Mouse (Mus musculus): ENCODE results near the gene Arl15. TPM values are rescaled to one million over a fixed set of nuclear protein-coding genes. Genes with fewer than 3 reads are reported as not detected.

Arl15 gene
- polyA plus RNA-seq, 1 experiment from 2014 or later = 10.6 TPM

GRCm38 (mm10) chr13:113816421-113816810, 22.1 kb downstream of the Arl15 start:
- H3K27ac ChIP-seq (ENCODE audit: low read length) = no peak overlapping the region
- H3K27me3 ChIP-seq (ENCODE audit: control insufficient read depth, insufficient read depth, low read depth, low read length) = no peaks in the 10 kb centered on the region
- H3K9ac ChIP-seq (ENCODE audit: low read length) = no peak overlapping the region
- no peaks in the 10 kb centered on the region for H3K36me3 ChIP-seq (ENCODE audit: control insufficient read depth, insufficient read depth, low read length)
- WGBS = 70% methylated on average over 6 of the region's 6 CpGs
- no peaks in the 10 kb centered on the region for H3K9me3 ChIP-seq (ENCODE audit: control insufficient read depth, low read length)
- H3K4me1 ChIP-seq (replicated peaks; ENCODE audit: control insufficient read depth, insufficient read depth, low read length) = peaks cover 10% of the 10 kb centered on the region; the same call in 1 of the 2 replicates
- ATAC-seq (ENCODE audit: low read depth) = no peak
- no peak overlapping the region for H3K4me3 ChIP-seq (ENCODE audit: low read length)
- no peak overlapping the region for H3K4me2 ChIP-seq (ENCODE audit: low read depth, low read length)

GRCm38 (mm10) chr13:113819006-113819405, 24.7 kb downstream of the Arl15 start:
- WGBS = 87% methylated on average over 7 of the region's 7 CpGs
- ATAC-seq (ENCODE audit: low read depth) = no peak
- H3K9ac ChIP-seq (ENCODE audit: low read length) = no peak overlapping the region

GRCm38 (mm10) chr13:113820176-113820575, 25.9 kb downstream of the Arl15 start:
- Histone ChIP-seq H3K9me3 (ENCODE audit: control insufficient read depth, low read length) (no peaks in the 10 kb centered on the region), H3K9ac (ENCODE audit: low read length) (no peak overlapping the region), H3K4me2 (ENCODE audit: low read depth, low read length) (no peak overlapping the region), H3K4me3 (ENCODE audit: low read length) (no peak overlapping the region), H3K36me3 (ENCODE audit: control insufficient read depth, insufficient read depth, low read length) (0 out of 2 replicates have a peak, but pooled peaks cover 2% of the 10 kb centered on the region), H3K4me1 (replicated peaks; ENCODE audit: control insufficient read depth, insufficient read depth, low read length) (peaks cover 4% of the 10 kb centered on the region; the same call in 1 of the 2 replicates), H3K27me3 (ENCODE audit: control insufficient read depth, insufficient read depth, low read depth, low read length) (no peaks in the 10 kb centered on the region), H3K27ac (ENCODE audit: low read length) (no peak overlapping the region)
- WGBS = 88% methylated on average over 3 of the region's 3 CpGs
- ATAC-seq (ENCODE audit: low read depth) = no peak

More at GRCm38 (mm10) chr13:113819006-113819405, 24.7 kb downstream of the Arl15 start:
- Histone ChIP-seq H3K27me3 (ENCODE audit: control insufficient read depth, insufficient read depth, low read depth, low read length) (no peaks in the 10 kb centered on the region), H3K4me2 (ENCODE audit: low read depth, low read length) (no peak overlapping the region), H3K9me3 (ENCODE audit: control insufficient read depth, low read length) (no peaks in the 10 kb centered on the region), H3K4me3 (ENCODE audit: low read length) (no peak overlapping the region), H3K4me1 (replicated peaks; ENCODE audit: control insufficient read depth, insufficient read depth, low read length) (peaks cover 4% of the 10 kb centered on the region; the same call in 1 of the 2 replicates), H3K27ac (ENCODE audit: low read length) (no peak overlapping the region), H3K36me3 (ENCODE audit: control insufficient read depth, insufficient read depth, low read length) (0 out of 2 replicates have a peak, but pooled peaks cover 2% of the 10 kb centered on the region)

- Histone ChIP-seq H3K36me3 (ENCODE audit: control insufficient read depth, insufficient read depth, low read length) (0 out of 2 replicates have a peak, but pooled peaks cover 2% of the 10 kb centered on the region), H3K9ac (ENCODE audit: low read length) (no peak overlapping the region), H3K27me3 (ENCODE audit: control insufficient read depth, insufficient read depth, low read depth, low read length) (no peaks in the 10 kb centered on the region), H3K4me3 (ENCODE audit: low read length) (no peak overlapping the region), H3K27ac (ENCODE audit: low read length) (no peak overlapping the region), H3K4me2 (ENCODE audit: low read depth, low read length) (no peak overlapping the region), H3K4me1 (replicated peaks; ENCODE audit: control insufficient read depth, insufficient read depth, low read length) (no peaks in the 10 kb centered on the region; the same call in 1 of the 2 replicates), H3K9me3 (ENCODE audit: control insufficient read depth, low read length) (no peaks in the 10 kb centered on the region)
- 90% methylated on average over 12 of the region's 12 CpGs for WGBS
- no peak for ATAC-seq (ENCODE audit: low read depth)
These were observed 27.6 kb downstream of the Arl15 start for GRCm38 (mm10) chr13:113821891-113822290.

GRCm38 (mm10) chr13:113824027-113824426, 29.7 kb downstream of the Arl15 start:
- Histone ChIP-seq H3K4me2 (ENCODE audit: low read depth, low read length) (no peak overlapping the region), H3K36me3 (ENCODE audit: control insufficient read depth, insufficient read depth, low read length) (0 out of 2 replicates have a peak, but pooled peaks cover 2% of the 10 kb centered on the region), H3K27ac (ENCODE audit: low read length) (no peak overlapping the region), H3K27me3 (ENCODE audit: control insufficient read depth, insufficient read depth, low read depth, low read length) (no peaks in the 10 kb centered on the region), H3K9ac (ENCODE audit: low read length) (no peak overlapping the region), H3K9me3 (ENCODE audit: control insufficient read depth, low read length) (no peaks in the 10 kb centered on the region), H3K4me3 (ENCODE audit: low read length) (no peak overlapping the region), H3K4me1 (replicated peaks; ENCODE audit: control insufficient read depth, insufficient read depth, low read length) (no peaks in the 10 kb centered on the region; the same call in 1 of the 2 replicates)
- WGBS = 70% methylated on average over 3 of the region's 3 CpGs
- no peak for ATAC-seq (ENCODE audit: low read depth)

GRCm38 (mm10) chr13:113828633-113829032, 34.3 kb downstream of the Arl15 start:
- no peaks in the 10 kb centered on the region for H3K27me3 ChIP-seq (ENCODE audit: control insufficient read depth, insufficient read depth, low read depth, low read length)
- no peak overlapping the region for H3K9ac ChIP-seq (ENCODE audit: low read length)
- 93% methylated on average over 3 of the region's 3 CpGs for WGBS
- no peak for ATAC-seq (ENCODE audit: low read depth)
- no peak overlapping the region for H3K4me2 ChIP-seq (ENCODE audit: low read depth, low read length)
- no peaks in the 10 kb centered on the region; the same call in 1 of the 2 replicates for H3K4me1 ChIP-seq (replicated peaks; ENCODE audit: control insufficient read depth, insufficient read depth, low read length)
- H3K27ac ChIP-seq (ENCODE audit: low read length) = no peak overlapping the region
- no peaks in the 10 kb centered on the region for H3K9me3 ChIP-seq (ENCODE audit: control insufficient read depth, low read length)
- no peak overlapping the region for H3K4me3 ChIP-seq (ENCODE audit: low read length)
- no peaks in the 10 kb centered on the region for H3K36me3 ChIP-seq (ENCODE audit: control insufficient read depth, insufficient read depth, low read length)

GRCm38 (mm10) chr13:113829079-113829478, 34.8 kb downstream of the Arl15 start:
- 84% methylated on average over 2 of the region's 2 CpGs for WGBS
- no peak overlapping the region for H3K4me2 ChIP-seq (ENCODE audit: low read depth, low read length)
- no peak for ATAC-seq (ENCODE audit: low read depth)
- H3K36me3 ChIP-seq (ENCODE audit: control insufficient read depth, insufficient read depth, low read length) = no peaks in the 10 kb centered on the region
- H3K27me3 ChIP-seq (ENCODE audit: control insufficient read depth, insufficient read depth, low read depth, low read length) = no peaks in the 10 kb centered on the region
- H3K27ac ChIP-seq (ENCODE audit: low read length) = no peak overlapping the region
- H3K4me1 ChIP-seq (replicated peaks; ENCODE audit: control insufficient read depth, insufficient read depth, low read length) = no peaks in the 10 kb centered on the region; the same call in 1 of the 2 replicates
- H3K9me3 ChIP-seq (ENCODE audit: control insufficient read depth, low read length) = no peaks in the 10 kb centered on the region
- H3K9ac ChIP-seq (ENCODE audit: low read length) = no peak overlapping the region
- H3K4me3 ChIP-seq (ENCODE audit: low read length) = no peak overlapping the region

GRCm38 (mm10) chr13:113830805-113831204, 36.5 kb downstream of the Arl15 start:
- Histone ChIP-seq H3K4me1 (replicated peaks; ENCODE audit: control insufficient read depth, insufficient read depth, low read length) (no peaks in the 10 kb centered on the region), H3K36me3 (ENCODE audit: control insufficient read depth, insufficient read depth, low read length) (no peaks in the 10 kb centered on the region), H3K27me3 (ENCODE audit: control insufficient read depth, insufficient read depth, low read depth, low read length) (no peaks in the 10 kb centered on the region), H3K9ac (ENCODE audit: low read length) (no peak overlapping the region), H3K4me3 (ENCODE audit: low read length) (no peak overlapping the region), H3K4me2 (ENCODE audit: low read depth, low read length) (no peak overlapping the region), H3K27ac (ENCODE audit: low read length) (no peak overlapping the region), H3K9me3 (ENCODE audit: control insufficient read depth, low read length) (no peaks in the 10 kb centered on the region)
- 88% methylated on average over 3 of the region's 3 CpGs for WGBS
- no peak for ATAC-seq (ENCODE audit: low read depth)

GRCm38 (mm10) chr13:113832947-113833346, 38.6 kb downstream of the Arl15 start:
- 86% methylated on average over 6 of the region's 6 CpGs for WGBS
- no peaks in the 10 kb centered on the region for H3K27me3 ChIP-seq (ENCODE audit: control insufficient read depth, insufficient read depth, low read depth, low read length)
- ATAC-seq (ENCODE audit: low read depth) = no peak

GRCm38 (mm10) chr13:113835921-113836320, 41.6 kb downstream of the Arl15 start:
- no peaks in the 10 kb centered on the region for H3K4me1 ChIP-seq (replicated peaks; ENCODE audit: control insufficient read depth, insufficient read depth, low read length)
- H3K9me3 ChIP-seq (ENCODE audit: control insufficient read depth, low read length) = no peaks in the 10 kb centered on the region
- no peak overlapping the region for H3K9ac ChIP-seq (ENCODE audit: low read length)
- no peak overlapping the region for H3K4me3 ChIP-seq (ENCODE audit: low read length)
- H3K27me3 ChIP-seq (ENCODE audit: control insufficient read depth, insufficient read depth, low read depth, low read length) = no peaks in the 10 kb centered on the region
- no peak overlapping the region for H3K4me2 ChIP-seq (ENCODE audit: low read depth, low read length)
- H3K36me3 ChIP-seq (ENCODE audit: control insufficient read depth, insufficient read depth, low read length) = no peaks in the 10 kb centered on the region
- ATAC-seq (ENCODE audit: low read depth) = no peak
- H3K27ac ChIP-seq (ENCODE audit: low read length) = no peak overlapping the region
- WGBS = 94% methylated on average over 6 of the region's 6 CpGs

More at GRCm38 (mm10) chr13:113832947-113833346, 38.6 kb downstream of the Arl15 start:
- no peaks in the 10 kb centered on the region for H3K36me3 ChIP-seq (ENCODE audit: control insufficient read depth, insufficient read depth, low read length)
- H3K4me3 ChIP-seq (ENCODE audit: low read length) = no peak overlapping the region
- H3K4me1 ChIP-seq (replicated peaks; ENCODE audit: control insufficient read depth, insufficient read depth, low read length) = no peaks in the 10 kb centered on the region
- H3K9me3 ChIP-seq (ENCODE audit: control insufficient read depth, low read length) = no peaks in the 10 kb centered on the region
- H3K4me2 ChIP-seq (ENCODE audit: low read depth, low read length) = no peak overlapping the region
- H3K9ac ChIP-seq (ENCODE audit: low read length) = no peak overlapping the region
- no peak overlapping the region for H3K27ac ChIP-seq (ENCODE audit: low read length)

All from lung, embryonic 16.5 days (tissue).